Mouse (Mus musculus): ENCODE measurements around the gene Ccdc142. TPM values are rescaled to one million over a fixed set of nuclear protein-coding genes. Genes with fewer than 3 reads are reported as not detected.

Gene Ccdc142
- total RNA-seq, 2 experiments from 2014 or later, result 1.4 to 1.7 TPM

GRCm38 (mm10) chr6:83115682-83116372, 14.4 kb downstream of the Ccdc142 start:
- intact Hi-C loops (cut with DNase I), result loop anchor here (2.0 kb wide), 1 partner anchor 43 kb away; no protein-coding TSS in a partner anchor
- no peak for DNase-seq (ENCODE audit: low spot score)

GRCm38 (mm10) chr6:83116373-83117164, 15.2 kb downstream of the Ccdc142 start:
- intact Hi-C loops (cut with DNase I), result no loop called here

GRCm38 (mm10) chr6:83117165-83117438, 15.7 kb downstream of the Ccdc142 start:
- intact Hi-C loops (cut with DNase I), result no loop called here
- DNase-seq (ENCODE audit: low spot score), result no peak

More at GRCm38 (mm10) chr6:83116373-83117164, 15.2 kb downstream of the Ccdc142 start:
- DNase-seq (ENCODE audit: low spot score), result no peak

- no peak for DNase-seq (ENCODE audit: low spot score)
- intact Hi-C loops (cut with DNase I), result no loop called here
Observed at GRCm38 (mm10) chr6:83117616-83118015, 16.2 kb downstream of the Ccdc142 start.

- intact Hi-C loops (cut with DNase I), result no loop called here
- DNase-seq (ENCODE audit: low spot score), result no peak
Observed at GRCm38 (mm10) chr6:83118369-83118768, 17.0 kb downstream of the Ccdc142 start.

GRCm38 (mm10) chr6:83118825-83119733, 17.7 kb downstream of the Ccdc142 start:
- no peak for DNase-seq (ENCODE audit: low spot score)
- intact Hi-C loops (cut with DNase I), result no loop called here

GRCm38 (mm10) chr6:83119734-83120051, 18.3 kb downstream of the Ccdc142 start:
- intact Hi-C loops (cut with DNase I), result no loop called here
- no peak for DNase-seq (ENCODE audit: low spot score)

- intact Hi-C loops (cut with DNase I), result no loop called here
- peak; percentile 97 for DNase-seq (ENCODE audit: low spot score)
Observed at GRCm38 (mm10) chr6:83120930-83121862, 19.8 kb downstream of the Ccdc142 start, which contains the start of gene Wbp1. Gene Wbp1 (minus strand): TSS chr6:83121559.

- DNase-seq (ENCODE audit: low spot score), result no peak
- intact Hi-C loops (cut with DNase I), result no loop called here
Observed at GRCm38 (mm10) chr6:83121863-83122710, 20.7 kb downstream of the Ccdc142 start.

GRCm38 (mm10) chr6:83122961-83123360, 21.6 kb downstream of the Ccdc142 start:
- DNase-seq (ENCODE audit: low spot score), result no peak
- intact Hi-C loops (cut with DNase I), result no loop called here

GRCm38 (mm10) chr6:83124851-83125312, 23.5 kb downstream of the Ccdc142 start:
- intact Hi-C loops (cut with DNase I), result no loop called here
- DNase-seq (ENCODE audit: low spot score), result peak; percentile 85

- intact Hi-C loops (cut with DNase I), result no loop called here
- no peak for DNase-seq (ENCODE audit: low spot score)
Observed at GRCm38 (mm10) chr6:83125331-83125730, 23.9 kb downstream of the Ccdc142 start, which contains the start of gene Ino80b. Gene Ino80b (minus strand): TSS chr6:83125431.

- intact Hi-C loops (cut with DNase I), result no loop called here
- DNase-seq (ENCODE audit: low spot score), result no peak
Observed at GRCm38 (mm10) chr6:83127419-83127818, 26.0 kb downstream of the Ccdc142 start.

- intact Hi-C loops (cut with DNase I), result no loop called here
- DNase-seq (ENCODE audit: low spot score), result no peak
Observed at GRCm38 (mm10) chr6:83131469-83132034, 30.2 kb downstream of the Ccdc142 start.

GRCm38 (mm10) chr6:83132176-83132919, 30.9 kb downstream of the Ccdc142 start:
- no peak for DNase-seq (ENCODE audit: low spot score)
- intact Hi-C loops (cut with DNase I), result no loop called here

GRCm38 (mm10) chr6:83134226-83134625, 32.8 kb downstream of the Ccdc142 start:
- intact Hi-C loops (cut with DNase I), result no loop called here
- no peak for DNase-seq (ENCODE audit: low spot score)

- no peak for DNase-seq (ENCODE audit: low spot score)
- intact Hi-C loops (cut with DNase I), result no loop called here
Observed at GRCm38 (mm10) chr6:83134951-83135513, 33.6 kb downstream of the Ccdc142 start, which contains the start of gene Rtkn. Gene Rtkn (plus strand): TSS chr6:83135463.

Measured in heart, postnatal 25 days (tissue).